Mouse (Mus musculus): ENCODE results near the gene Prdm11. TPM values are rescaled to one million over a fixed set of nuclear protein-coding genes. Genes with fewer than 3 reads are reported as not detected.

Gene Prdm11
- polyA plus RNA-seq, 1 experiment, result 68.8 TPM

DNA sequence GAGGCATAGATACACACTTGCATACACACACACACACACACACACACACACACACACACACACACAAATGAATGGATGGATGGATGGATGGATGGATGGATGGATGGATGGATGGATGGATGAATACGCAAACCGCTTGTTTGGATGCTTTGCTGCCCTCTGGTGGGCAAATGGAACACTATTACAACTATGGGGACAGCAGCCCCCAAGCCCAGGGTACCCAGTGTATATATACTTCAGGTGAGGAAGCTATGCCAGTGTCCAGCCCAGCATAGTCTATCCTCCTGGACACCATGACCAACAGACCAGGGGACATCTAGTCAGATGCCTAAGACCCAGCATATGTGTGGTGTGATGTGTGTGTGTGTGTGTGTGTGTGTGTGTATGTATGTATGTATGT lies 17.4 kb upstream of the Prdm11 start:
- TF ChIP-seq GATA1 (IDR thresholded peaks at IDR 0.05; ENCODE audit: low read length), result no peak

DNA sequence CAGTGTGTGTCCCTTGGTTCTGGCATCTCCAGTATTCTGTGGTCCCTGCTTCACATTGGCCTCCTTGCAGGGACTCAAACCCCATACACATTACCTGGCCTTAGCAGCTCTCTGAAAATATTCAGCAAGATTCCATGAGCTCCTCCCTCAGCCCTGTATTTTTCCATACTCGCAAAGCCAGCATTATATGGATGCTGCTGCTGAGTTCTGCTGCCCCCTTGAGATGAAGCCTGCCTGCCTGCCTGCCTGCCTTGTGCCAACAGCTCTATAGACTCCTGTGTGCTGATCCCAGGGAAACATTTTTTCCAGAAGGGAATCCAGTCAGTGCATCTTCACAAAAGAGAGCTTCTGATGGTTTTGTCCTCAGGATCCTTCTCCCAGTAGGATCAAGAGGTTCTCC lies 5.9 kb upstream of the Prdm11 start:
- no peak for TF ChIP-seq GATA1 (IDR thresholded peaks at IDR 0.05; ENCODE audit: low read length)

DNA sequence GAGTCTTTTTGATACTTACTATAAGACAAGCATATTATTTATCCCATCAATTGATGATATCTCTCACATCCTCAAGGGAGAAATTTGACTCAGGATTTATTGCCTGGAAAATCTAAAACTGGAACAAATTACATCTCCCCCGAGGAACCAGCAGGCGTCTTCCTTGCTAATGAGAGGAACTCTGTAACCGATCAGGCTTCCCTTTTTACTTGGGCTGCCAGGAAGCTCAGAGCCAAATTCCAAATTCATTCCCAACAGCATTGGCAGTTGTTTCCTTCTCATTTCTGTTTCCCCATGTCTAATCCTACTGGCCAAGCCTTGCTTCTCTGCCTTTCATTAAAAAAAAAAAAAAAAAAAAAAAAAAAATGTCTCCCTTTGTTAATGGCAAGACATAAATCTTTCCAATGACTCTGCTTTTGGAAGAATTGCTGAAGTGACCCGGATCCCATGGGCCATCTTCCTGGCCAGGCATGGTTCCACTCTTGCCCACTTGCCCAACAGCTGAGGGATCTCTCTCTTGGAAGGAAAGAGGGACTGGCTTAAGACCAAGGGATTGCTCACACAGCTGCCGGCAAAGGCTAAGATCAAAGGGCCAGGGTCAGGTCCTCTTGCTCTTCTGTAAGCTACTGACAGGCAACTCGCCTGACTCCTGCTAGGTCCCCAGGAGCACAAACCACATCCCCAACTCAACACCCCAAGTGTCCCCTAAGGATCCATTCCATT lies 2.8 kb upstream of the Prdm11 start:
- no peak for TF ChIP-seq GATA1 (IDR thresholded peaks at IDR 0.05; ENCODE audit: low read length)

DNA sequence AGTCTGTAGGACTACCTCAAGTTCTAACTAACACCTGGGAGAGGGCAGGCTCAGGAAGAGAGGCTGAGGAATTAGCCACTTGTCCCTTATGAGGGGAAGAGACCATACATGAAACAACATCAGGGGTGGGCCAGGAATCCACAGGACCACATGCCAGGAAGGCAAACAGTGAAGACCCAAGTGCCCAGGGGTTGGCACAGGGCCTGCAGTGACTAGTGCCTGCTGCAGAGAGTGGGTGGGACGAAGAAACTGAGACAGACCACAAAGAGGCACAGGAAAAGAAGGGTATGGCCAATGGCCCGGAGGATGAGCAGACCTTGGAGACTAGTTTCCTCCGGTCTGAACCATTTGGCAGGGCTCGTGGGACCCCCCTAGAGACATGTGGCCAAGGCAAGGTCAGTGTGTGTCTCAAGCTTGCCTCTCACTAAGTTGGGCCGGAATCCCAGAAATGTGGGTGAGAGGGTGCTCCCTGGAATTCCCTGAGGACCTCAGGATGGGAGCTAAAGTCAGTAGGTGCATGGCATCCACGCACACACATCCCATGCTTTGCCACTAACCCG lies 1.6 kb upstream of the Prdm11 start:
- no peak for TF ChIP-seq GATA1 (IDR thresholded peaks at IDR 0.05; ENCODE audit: low read length)

DNA sequence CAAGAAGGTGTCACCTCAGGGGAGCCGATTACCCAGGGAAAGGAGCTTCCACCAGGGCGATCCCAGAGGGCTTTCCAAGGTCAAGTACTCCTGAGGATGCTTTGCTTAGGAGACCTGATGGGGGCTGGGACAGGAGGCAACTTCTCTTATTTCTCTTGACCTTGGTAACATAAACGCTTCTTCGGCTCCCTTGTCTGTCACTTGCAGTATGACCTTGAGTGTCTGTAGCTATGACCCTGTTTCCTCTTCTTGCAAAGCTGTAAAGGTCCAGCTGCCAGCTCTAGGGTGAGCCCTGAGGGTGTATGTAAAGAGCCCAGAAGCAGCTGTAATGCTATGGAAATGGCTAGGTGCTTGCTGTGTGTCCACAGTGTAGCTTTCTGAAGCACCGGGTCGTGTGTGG lies 1.1 kb upstream of the Prdm11 start:
- no peak for TF ChIP-seq GATA1 (IDR thresholded peaks at IDR 0.05; ENCODE audit: low read length)

DNA sequence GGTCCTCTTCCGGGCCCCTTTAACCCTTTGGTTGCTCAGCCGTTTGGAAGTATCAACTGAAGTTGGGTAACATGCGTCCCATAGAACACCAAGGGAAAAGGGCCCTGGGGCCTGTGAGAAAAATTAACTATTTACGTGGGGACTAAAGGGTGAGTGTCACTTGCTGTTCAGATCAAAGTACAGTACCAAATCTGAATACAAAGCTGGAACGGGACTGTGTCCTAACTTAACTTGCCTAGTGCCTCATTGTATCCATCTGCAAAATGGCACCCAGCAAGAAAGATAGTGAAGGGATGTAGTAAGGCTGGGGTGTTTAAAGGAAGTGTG lies 505 bp upstream of the Prdm11 start:
- no peak for TF ChIP-seq GATA1 (IDR thresholded peaks at IDR 0.05; ENCODE audit: low read length)

DNA sequence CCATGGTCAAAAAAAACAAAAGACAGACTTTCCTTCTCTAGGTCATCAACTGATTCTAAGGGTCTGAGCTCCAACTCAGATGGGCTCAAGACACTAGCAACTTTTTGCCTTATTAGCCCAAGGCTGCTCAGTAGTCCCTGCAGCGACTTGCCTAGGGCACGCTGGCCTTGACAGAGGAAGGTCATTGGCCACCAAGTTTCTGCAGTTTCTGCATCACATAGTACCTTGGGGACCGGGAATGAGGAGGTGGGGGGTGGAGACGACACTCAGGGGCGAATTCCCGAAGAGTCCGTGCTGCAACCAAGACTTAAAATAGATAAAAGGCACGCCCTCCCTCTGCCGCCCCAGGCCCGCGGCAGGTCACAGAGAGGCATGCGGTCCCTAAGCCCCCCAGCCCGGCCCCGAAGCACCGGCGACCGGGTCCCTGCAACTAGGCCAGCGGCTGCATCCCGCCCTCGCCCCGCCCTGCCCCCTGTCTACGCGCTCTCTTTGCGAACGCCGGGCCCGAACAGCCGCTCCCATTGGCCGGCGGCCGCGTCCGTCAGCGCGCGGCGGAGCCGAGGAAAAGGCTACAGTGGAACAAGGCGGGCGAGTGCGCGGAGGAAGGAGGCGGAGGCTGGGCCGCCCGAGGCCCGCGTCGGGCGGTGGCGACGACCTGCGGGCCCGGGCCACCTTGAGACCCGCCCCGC lies 694 bp downstream of the Prdm11 start:
- no peak for TF ChIP-seq GATA1 (IDR thresholded peaks at IDR 0.05; ENCODE audit: low read length)

DNA sequence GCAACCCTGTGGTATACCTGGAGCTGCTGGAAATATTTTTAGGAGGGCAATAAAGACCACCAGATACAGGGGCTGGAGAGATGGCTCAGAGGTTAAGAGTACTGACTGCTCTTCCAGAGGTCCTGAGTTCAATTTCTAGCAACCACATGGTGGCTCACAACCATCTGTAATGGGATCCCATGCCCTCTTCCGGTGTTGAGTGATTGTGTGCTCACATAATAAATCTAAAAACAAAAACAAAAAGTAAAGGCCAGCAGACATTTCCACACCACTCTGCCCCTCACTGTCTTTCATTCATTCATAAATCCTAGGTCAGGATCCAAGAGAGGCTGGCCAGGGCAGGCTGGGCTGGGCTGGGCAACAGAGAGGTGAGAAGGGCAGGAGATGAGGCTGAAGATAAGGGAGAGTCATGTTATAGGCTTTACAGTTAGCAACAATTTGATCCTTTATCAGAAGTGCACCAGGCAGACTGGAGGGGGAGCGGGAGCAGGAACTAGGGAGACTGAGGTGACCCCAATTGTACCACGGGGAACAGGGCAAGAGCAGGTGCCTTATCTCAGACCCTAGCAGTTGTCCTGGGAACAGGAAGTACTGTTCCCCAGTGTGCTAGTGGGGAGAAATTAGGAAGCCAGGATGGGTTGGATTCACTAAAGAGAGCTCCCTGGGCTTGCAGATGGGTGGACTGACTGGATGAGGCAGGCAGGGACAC lies 2.4 kb downstream of the Prdm11 start:
- TF ChIP-seq GATA1 (IDR thresholded peaks at IDR 0.05; ENCODE audit: low read length), result no peak

DNA sequence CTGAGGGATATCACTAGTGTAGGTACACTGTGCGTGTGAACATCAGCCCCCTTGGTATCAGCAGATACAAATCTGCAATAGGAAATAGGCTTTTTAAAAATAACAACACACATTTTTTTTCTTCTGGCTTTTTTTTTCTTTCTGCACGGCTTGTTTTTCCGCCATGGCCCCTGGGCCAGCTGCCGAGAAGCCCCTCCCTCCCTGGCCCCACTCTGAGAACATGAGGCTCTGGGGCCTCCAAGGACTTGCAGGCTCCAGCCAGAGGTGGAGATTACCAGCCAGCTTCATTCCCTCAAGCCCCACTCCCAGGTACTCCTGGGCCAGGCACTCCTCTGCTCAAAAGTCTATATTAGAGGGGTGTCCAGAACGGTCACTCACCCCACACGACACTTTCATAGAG lies 4.5 kb downstream of the Prdm11 start:
- TF ChIP-seq GATA1 (IDR thresholded peaks at IDR 0.05; ENCODE audit: low read length), result no peak

DNA sequence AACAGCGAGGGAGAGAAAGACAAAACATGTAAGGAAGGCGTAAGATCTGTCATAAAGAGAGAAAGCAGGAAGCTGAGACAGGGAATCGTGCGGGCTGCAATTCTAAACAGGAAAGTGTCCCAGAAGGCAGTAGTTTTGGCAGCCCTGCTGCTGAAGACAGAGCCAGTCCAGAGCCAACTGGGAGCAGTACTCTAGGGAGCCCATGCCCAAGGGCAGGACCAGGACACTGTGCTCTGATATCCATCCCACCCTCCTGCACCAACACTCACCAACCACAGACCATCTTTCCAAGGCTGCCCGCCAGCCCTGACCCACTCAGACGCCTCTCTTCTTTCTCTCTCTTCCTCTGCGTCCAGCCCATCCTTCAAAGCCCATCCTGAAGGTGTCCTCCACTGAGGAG lies 5.1 kb downstream of the Prdm11 start:
- TF ChIP-seq GATA1 (IDR thresholded peaks at IDR 0.05; ENCODE audit: low read length), result no peak

DNA sequence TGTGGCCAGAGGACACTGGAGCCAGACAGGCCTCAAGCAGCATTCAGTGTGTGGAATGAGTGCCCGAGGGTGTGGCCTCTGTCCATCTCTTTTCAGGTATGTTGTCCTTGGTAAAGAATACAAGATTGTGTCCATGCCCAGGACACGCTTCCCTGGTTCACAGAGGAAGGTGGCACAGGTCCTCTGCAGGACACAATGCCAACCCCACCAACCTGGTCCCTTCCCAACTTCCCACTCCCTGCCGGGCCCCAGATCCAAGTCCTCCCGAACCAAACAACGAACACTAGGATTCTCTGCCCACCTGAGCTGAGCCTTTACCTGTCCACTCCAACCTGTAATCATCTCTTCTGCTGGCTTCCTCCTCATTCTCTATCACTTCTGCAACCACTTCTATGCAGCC lies 6.3 kb downstream of the Prdm11 start:
- no peak for TF ChIP-seq GATA1 (IDR thresholded peaks at IDR 0.05; ENCODE audit: low read length)

DNA sequence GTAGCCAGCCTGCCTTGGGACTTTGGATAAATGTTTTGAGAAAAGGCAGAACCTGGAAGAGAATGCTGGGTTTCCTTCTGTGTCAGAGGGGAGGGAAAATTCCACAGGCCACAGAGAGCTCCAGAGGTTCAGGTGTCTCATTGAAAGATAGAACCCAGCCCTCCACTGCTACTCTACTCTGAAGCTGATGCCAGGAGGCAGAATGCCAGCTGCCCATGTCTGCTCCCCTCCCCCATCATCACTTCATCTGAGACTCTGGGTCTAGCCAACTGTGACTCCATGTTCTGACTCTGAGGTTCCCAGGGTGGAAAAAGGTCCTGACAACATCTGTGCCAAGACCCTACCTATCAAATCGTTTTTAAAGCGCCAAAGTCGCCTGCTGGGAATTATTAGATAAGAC lies 6.9 kb downstream of the Prdm11 start:
- no peak for TF ChIP-seq GATA1 (IDR thresholded peaks at IDR 0.05; ENCODE audit: low read length)

DNA sequence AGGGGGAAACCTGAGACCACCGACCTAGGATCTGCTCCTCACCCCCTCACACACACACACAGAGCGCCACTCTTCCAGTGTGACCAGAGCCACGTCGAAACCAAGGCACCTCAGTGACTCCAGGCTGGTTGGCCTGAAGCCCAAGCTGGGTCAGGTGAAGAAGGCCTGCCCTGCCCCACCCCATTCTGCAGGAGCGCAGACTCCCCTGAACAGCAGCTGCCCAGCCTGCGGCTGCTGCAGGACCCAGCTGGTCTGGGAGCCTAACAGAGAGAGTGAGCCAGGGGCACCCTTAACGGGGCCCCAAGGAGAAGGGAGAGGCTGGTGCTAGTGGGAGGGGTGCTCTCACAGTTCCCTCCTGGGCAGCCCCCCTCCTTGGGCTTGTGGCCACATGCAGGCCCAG lies 10.3 kb downstream of the Prdm11 start:
- TF ChIP-seq GATA1 (IDR thresholded peaks at IDR 0.05; ENCODE audit: low read length), result no peak

DNA sequence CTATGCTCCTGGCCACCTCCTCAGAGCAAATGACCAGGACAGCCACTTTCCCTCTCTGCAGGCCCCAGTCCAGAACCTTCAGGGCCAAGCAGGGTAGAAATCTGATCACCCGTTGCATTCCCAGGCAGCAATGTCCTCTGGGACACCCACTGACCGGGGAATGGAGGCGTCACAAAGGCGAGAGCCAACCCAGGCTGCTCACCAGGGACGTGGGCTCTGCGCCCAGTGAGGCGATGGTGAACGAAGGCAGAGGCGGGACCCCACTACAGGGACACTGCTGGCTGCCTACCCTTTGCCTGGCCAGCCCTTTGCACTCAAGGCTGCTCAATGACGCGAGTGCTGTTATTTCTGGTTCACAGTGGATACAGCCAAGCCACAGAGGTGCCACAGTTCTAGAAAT lies 13.3 kb downstream of the Prdm11 start:
- TF ChIP-seq GATA1 (IDR thresholded peaks at IDR 0.05; ENCODE audit: low read length), result no peak

DNA sequence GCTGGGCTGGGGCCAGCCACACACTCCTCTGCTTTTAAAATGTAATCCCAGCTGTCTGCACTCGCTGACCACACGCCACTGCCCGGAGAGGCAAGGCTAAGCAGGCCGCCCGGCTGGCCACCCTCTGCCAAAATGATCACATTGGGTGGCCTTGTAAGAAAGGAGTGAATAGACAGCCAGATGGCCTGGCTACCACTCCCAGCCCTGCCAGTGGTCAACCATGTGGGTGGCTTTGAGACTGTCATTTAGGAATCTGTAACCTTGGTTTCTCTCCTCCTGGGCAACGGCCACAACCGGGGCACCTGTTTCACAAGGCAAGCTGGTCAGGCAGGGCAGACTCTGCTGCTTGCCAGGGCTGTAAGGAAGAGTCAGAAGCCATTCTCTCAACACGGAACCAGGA lies 13.9 kb downstream of the Prdm11 start:
- no peak for TF ChIP-seq GATA1 (IDR thresholded peaks at IDR 0.05; ENCODE audit: low read length)

DNA sequence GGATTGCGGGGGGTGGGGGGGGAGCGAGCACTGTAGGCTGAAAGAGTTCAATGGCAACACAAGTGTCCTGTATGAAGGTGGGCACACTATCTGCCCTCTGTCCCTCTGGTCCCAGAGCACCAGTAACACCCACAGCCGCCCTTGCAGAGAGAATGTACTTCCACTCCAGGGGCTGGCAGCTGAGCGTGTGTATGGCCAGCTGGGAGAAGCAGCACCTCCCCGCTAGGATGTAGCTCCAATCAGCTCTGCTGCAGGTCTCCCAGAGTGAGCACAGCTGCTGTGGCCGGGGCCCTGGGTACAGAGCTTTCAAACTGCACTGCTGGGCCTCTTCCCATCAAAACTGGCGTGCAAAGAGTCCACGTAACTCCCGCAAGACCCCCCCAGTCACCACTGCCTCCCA lies 14.9 kb downstream of the Prdm11 start:
- TF ChIP-seq GATA1 (IDR thresholded peaks at IDR 0.05; ENCODE audit: low read length), result no peak

DNA sequence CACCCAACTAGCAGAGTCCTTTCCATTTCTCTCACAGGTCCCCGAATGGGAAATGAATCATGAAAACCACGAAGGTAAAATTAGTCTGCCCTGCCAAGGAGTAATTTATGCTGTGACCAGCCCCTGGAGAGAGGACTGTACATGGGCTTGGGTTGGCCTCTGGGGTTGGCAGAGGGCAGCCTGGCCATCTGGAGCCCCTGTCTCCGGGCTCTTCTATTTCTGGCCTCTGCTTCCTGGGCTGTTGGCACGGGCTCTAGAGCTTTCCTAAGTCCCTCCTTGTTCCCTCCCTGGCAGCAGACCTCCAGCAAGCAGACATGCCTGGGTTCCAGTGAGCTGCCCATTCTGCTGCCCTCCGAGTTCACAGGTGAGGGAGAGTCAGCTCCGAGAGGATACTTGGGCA lies 15.9 kb downstream of the Prdm11 start:
- TF ChIP-seq GATA1 (IDR thresholded peaks at IDR 0.05; ENCODE audit: low read length), result no peak
